Mouse (Mus musculus) forebrain, embryonic 12.5 days (tissue): Measurements from ENCODE around the gene Serpini1. TPM values are rescaled to one million over a fixed set of nuclear protein-coding genes. Genes with fewer than 3 reads are reported as not detected.
A peak's percentile ranks its signal among the peaks of the same experiment; 100 is the strongest.

ENCODE experiments used
- ATAC-seq: fragments of 200-750 bp; cut with Nextera tagmentation; 2 replicates; pipeline ENCODE4 v1.8.0; 2017; ENCODE audit warnings: moderate TSS enrichment; ENCODE audit not compliant: low FRiP score
- H3K27ac ChIP-seq: fragments of 300-500 bp; sonication (generic); 2 replicates; pipeline ENCODE4 v1.5.1; 2016; ENCODE audit warnings: mild to moderate bottlenecking
- H3K27me3 ChIP-seq: fragments of 300-500 bp; sonication (generic); 2 replicates; pipeline ENCODE4 v1.6.1; 2016; ENCODE audit warnings: mild to moderate bottlenecking
- H3K36me3 ChIP-seq: fragments of 300-500 bp; sonication (generic); replicated peaks from 2 replicates; pipeline ENCODE4 v1.6.1; 2016; ENCODE audit warnings: mild to moderate bottlenecking
- H3K4me1 ChIP-seq: fragments of 300-500 bp; sonication (generic); 2 replicates; pipeline ENCODE4 v1.6.1; 2016
- H3K4me2 ChIP-seq: fragments of 300-500 bp; sonication (generic); 2 replicates; pipeline ENCODE4 v1.6.1; 2016; ENCODE audit warnings: mild to moderate bottlenecking, moderate library complexity
- H3K4me3 ChIP-seq: fragments of 300-500 bp; sonication (generic); replicated peaks from 2 replicates; pipeline ENCODE4 v1.5.1; 2016; ENCODE audit warnings: mild to moderate bottlenecking
- H3K9ac ChIP-seq: fragments of 300-500 bp; sonication (generic); 2 replicates; pipeline ENCODE4 v1.6.1; 2016; ENCODE audit warnings: mild to moderate bottlenecking
- H3K9me3 ChIP-seq: fragments of 300-500 bp; sonication (generic); 2 replicates; pipeline ENCODE4 v1.6.1; 2016
- WGBS: fragments of 180-500 bp; shearing (Covaris S2); methylation state at CpG from one replicate; pipeline ENCODE4 v1.1.7; 2016; 5-methylcytosine and 5-hydroxymethylcytosine counted together
- polyA plus RNA-seq: library from polyadenylated mRNA; unstranded; fragments of >200 nt; fragmentation: Nextera tagmentation; extraction: Ambion mirVana; gene quantifications from 2 replicates; pipeline ENCODE4 v1.2.1, GENCODE M21; 2016

The Serpini1 gene
- polyA plus RNA-seq, 1 experiment from 2014 or later = 33.8 TPM

GRCm38 (mm10) chr3:75574074-75574473 lies 16.7 kb downstream of the Serpini1 start:
- no peak overlapping the region for H3K4me3 ChIP-seq
- H3K9ac ChIP-seq = no peak overlapping the region
- H3K27ac ChIP-seq = no peak overlapping the region
- H3K36me3 ChIP-seq = no peaks in the 10 kb centered on the region
- no peaks in the 10 kb centered on the region for H3K9me3 ChIP-seq
- no peaks in the 10 kb centered on the region for H3K27me3 ChIP-seq
- no peaks in the 10 kb centered on the region for H3K4me1 ChIP-seq
- no peak overlapping the region for H3K4me2 ChIP-seq
- WGBS = 64% methylated on average over 2 of the region's 2 CpGs
- no peak for ATAC-seq

DNA sequence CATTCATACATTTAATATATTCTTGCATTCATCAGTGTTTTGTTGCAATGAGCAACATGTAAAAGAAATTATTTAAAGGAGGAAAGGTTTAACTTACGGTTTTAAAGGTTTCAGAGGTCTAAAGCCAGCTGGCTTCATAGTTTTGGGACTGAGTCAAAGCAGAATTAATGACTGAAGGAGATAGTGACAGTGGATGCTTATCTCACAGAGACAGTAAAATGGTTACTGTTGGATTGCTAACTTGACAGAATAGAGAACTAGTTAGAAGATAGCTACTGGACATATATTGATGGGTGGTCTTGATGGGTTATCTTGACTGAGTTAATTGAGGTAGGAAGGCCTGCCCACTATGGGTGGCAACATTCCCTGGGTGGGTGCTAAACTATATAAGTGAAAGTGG lies 18.2 kb downstream of the Serpini1 start:
- H3K9me3 ChIP-seq = no peaks in the 10 kb centered on the region
- 78% methylated on average over 1 of the region's 1 CpGs for WGBS
- no peak for ATAC-seq

GRCm38 (mm10) chr3:75579352-75579751 lies 22.0 kb downstream of the Serpini1 start:
- no peak overlapping the region for H3K4me2 ChIP-seq
- no peak overlapping the region for H3K27ac ChIP-seq
- WGBS = 49% methylated on average over 4 of the region's 4 CpGs
- H3K4me1 ChIP-seq = no peaks in the 10 kb centered on the region
- H3K9me3 ChIP-seq = no peaks in the 10 kb centered on the region
- no peak overlapping the region for H3K4me3 ChIP-seq
- ATAC-seq = 0 out of 2 replicates have a peak, but pooled peaks have one; percentile 41
- no peaks in the 10 kb centered on the region for H3K36me3 ChIP-seq
- H3K27me3 ChIP-seq = no peaks in the 10 kb centered on the region
- no peak overlapping the region for H3K9ac ChIP-seq

More for the DNA sequence above, 18.2 kb downstream of the Serpini1 start:
- Histone ChIP-seq H3K4me2 (no peak overlapping the region), H3K27ac (no peak overlapping the region), H3K4me1 (no peaks in the 10 kb centered on the region), H3K4me3 (no peak overlapping the region), H3K9ac (no peak overlapping the region), H3K27me3 (no peaks in the 10 kb centered on the region), H3K36me3 (no peaks in the 10 kb centered on the region)

GRCm38 (mm10) chr3:75583293-75583692 lies 25.9 kb downstream of the Serpini1 start:
- Histone ChIP-seq H3K4me2 (no peak overlapping the region), H3K9ac (no peak overlapping the region), H3K27me3 (no peaks in the 10 kb centered on the region), H3K27ac (no peak overlapping the region), H3K4me3 (no peak overlapping the region), H3K4me1 (no peaks in the 10 kb centered on the region), H3K9me3 (no peaks in the 10 kb centered on the region), H3K36me3 (no peaks in the 10 kb centered on the region)
- ATAC-seq = no peak
- 93% methylated on average over 3 of the region's 3 CpGs for WGBS

DNA sequence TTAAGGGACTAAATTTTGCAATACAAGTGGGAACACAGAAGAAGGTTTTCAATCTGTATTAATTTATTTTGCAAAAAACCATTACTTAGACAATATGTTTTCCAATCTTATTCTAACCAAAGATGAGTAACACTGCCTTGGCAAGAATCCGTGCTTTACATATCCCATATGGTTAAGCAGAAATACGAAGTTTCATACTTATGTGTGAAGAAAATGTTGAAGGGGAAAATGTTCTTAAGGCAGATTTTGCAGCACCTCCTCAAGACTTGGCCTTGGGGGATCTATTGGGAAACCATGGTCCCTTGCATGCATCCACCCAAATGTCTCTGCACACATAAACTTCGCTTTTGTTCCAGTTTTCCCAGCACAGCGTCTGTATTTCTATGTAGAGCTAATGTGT lies 27.6 kb downstream of the Serpini1 start:
- Histone ChIP-seq H3K4me2 (no peak overlapping the region), H3K36me3 (no peaks in the 10 kb centered on the region), H3K9ac (no peak overlapping the region), H3K27ac (no peak overlapping the region), H3K27me3 (no peaks in the 10 kb centered on the region), H3K9me3 (no peaks in the 10 kb centered on the region), H3K4me1 (no peaks in the 10 kb centered on the region), H3K4me3 (no peak overlapping the region)
- WGBS = 85% methylated on average over 4 of the region's 4 CpGs
- ATAC-seq = no peak

GRCm38 (mm10) chr3:75611019-75611418 lies 53.7 kb downstream of the Serpini1 start:
- Histone ChIP-seq H3K27ac (no peak overlapping the region), H3K27me3 (no peaks in the 10 kb centered on the region), H3K9ac (no peak overlapping the region), H3K4me1 (0 out of 2 replicates have a peak, but pooled peaks cover 6% of the 10 kb centered on the region), H3K4me2 (no peak overlapping the region), H3K4me3 (no peak overlapping the region), H3K36me3 (no peaks in the 10 kb centered on the region), H3K9me3 (no peaks in the 10 kb centered on the region)
- WGBS = 88% methylated on average over 7 of the region's 7 CpGs
- ATAC-seq = no peak

DNA sequence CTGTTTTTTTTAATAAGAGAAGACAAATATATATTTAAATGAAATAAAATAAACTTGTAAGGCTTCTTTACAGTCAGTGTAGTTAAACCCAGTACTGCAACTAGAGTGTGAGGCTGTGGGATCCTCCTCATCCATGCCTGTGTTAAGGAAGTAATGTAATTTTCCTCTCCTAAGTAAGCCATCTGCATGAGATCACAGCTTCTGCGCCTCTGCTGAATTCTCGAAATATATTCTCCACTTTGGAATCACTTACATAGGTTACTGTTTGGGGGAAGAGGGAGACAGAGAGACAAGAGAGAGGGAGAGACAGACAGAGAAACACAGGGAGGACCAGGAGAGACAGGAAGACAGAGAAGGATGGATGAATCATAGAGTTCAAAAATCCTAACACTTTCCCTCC lies 67.3 kb downstream of the Serpini1 start:
- H3K27me3 ChIP-seq = no peaks in the 10 kb centered on the region
- no peak overlapping the region for H3K4me2 ChIP-seq
- 92% methylated on average over 2 of the region's 2 CpGs for WGBS
- H3K27ac ChIP-seq = no peak overlapping the region
- no peaks in the 10 kb centered on the region for H3K9me3 ChIP-seq
- H3K36me3 ChIP-seq = no peaks in the 10 kb centered on the region
- no peak overlapping the region for H3K9ac ChIP-seq
- H3K4me1 ChIP-seq = no peaks in the 10 kb centered on the region
- no peak for ATAC-seq
- H3K4me3 ChIP-seq = no peak overlapping the region

DNA sequence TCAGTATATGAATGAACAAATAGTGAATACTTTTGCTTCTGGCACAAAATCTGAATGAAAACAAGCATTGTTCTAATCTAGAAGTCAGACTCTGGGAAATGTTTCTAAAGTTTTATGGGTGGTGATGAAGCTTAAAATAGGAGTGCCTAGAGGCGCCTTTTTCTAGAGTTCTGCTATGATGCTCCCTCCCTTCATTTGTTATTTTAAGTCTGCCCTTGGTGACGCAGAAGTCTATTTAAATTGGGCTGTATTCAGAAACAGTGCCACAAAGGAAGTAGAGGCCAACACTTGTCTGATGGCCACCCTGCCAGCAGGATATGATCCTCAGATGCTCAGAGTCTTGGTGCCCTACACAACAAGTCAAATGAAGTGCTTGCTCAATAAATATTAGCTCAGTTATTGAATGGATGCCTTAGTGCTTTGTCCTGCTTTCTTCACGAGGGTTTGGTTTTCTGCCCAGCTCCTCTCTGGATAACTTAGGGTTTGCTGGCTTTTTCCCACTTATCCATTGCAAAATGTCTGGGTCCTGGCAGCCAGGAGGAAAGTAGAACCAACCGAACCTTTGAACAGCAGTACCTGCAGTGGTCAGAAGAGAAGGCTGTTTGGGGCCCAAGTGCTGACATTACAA lies 73.8 kb downstream of the Serpini1 start:
- Histone ChIP-seq H3K27me3 (no peaks in the 10 kb centered on the region), H3K9ac (no peak overlapping the region), H3K4me1 (no peaks in the 10 kb centered on the region), H3K4me2 (no peak overlapping the region), H3K27ac (no peak overlapping the region), H3K36me3 (no peaks in the 10 kb centered on the region), H3K4me3 (no peak overlapping the region), H3K9me3 (no peaks in the 10 kb centered on the region)
- no peak for ATAC-seq
- WGBS = 78% methylated on average over 4 of the region's 4 CpGs

- Histone ChIP-seq H3K27ac (no peak overlapping the region), H3K9ac (no peak overlapping the region), H3K4me2 (no peak overlapping the region), H3K9me3 (no peaks in the 10 kb centered on the region), H3K4me3 (no peak overlapping the region), H3K4me1 (no peaks in the 10 kb centered on the region), H3K36me3 (no peaks in the 10 kb centered on the region), H3K27me3 (no peaks in the 10 kb centered on the region)
- 92% methylated on average over 1 of the region's 1 CpGs for WGBS
- no peak for ATAC-seq
Measured at GRCm38 (mm10) chr3:75633221-75633620, 75.9 kb downstream of the Serpini1 start.

DNA sequence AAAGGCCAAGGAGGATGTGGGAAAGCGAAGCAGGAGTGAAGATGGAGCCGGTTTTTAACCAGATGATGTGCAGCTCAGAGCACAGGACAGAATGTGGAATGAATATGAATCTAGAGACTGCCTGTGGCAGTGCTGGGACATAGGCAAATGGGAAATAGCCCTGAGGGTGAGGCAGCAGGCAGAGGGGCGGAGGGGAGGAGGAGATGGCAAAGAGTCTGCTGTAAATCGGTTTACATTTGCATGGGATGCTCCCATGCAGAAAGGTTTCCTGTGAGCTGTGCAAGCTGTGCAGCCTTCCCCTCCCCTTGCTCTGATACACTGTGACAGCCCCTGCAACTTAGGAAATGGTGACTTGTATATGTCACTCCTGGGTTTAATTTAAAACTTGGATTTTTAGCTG lies 76.3 kb downstream of the Serpini1 start:
- no peak; the same call in 1 of the 2 replicates for ATAC-seq
- H3K4me1 ChIP-seq = no peaks in the 10 kb centered on the region
- no peaks in the 10 kb centered on the region for H3K9me3 ChIP-seq
- no peak overlapping the region for H3K9ac ChIP-seq
- no peaks in the 10 kb centered on the region for H3K36me3 ChIP-seq
- no peak overlapping the region for H3K4me2 ChIP-seq
- H3K4me3 ChIP-seq = no peak overlapping the region
- H3K27me3 ChIP-seq = no peaks in the 10 kb centered on the region
- no peak overlapping the region for H3K27ac ChIP-seq
- 50% methylated on average over 4 of the region's 4 CpGs for WGBS

GRCm38 (mm10) chr3:75635648-75636047 lies 78.3 kb downstream of the Serpini1 start:
- no peaks in the 10 kb centered on the region for H3K9me3 ChIP-seq
- 94% methylated on average over 1 of the region's 1 CpGs for WGBS
- no peaks in the 10 kb centered on the region for H3K4me1 ChIP-seq
- H3K36me3 ChIP-seq = no peaks in the 10 kb centered on the region
- H3K4me3 ChIP-seq = no peak overlapping the region
- no peak overlapping the region for H3K9ac ChIP-seq
- H3K4me2 ChIP-seq = no peak overlapping the region
- no peak for ATAC-seq
- no peaks in the 10 kb centered on the region for H3K27me3 ChIP-seq
- H3K27ac ChIP-seq = no peak overlapping the region

DNA sequence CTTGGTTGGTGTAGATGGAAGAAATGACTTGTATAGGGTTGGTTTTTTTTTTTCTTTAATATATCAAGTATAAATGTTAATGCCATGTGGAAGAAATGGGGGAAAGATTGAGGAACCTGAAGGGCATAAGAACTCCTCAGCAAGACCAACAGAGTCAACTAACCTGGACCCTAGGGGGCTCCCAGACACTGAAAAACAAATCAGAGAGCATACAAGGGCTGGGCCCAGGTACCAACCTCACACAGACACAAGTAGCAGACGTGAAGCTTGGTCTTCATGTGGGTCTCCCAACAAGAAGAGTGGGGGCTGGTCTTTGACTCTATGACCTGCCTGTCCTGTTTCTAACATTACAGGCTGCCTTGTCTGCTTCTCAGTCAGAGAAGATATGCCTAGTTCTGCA lies 82.2 kb downstream of the Serpini1 start:
- Histone ChIP-seq H3K27me3 (no peaks in the 10 kb centered on the region), H3K27ac (no peak overlapping the region), H3K4me3 (no peak overlapping the region), H3K36me3 (no peaks in the 10 kb centered on the region), H3K4me2 (no peak overlapping the region), H3K9me3 (no peaks in the 10 kb centered on the region), H3K9ac (no peak overlapping the region), H3K4me1 (no peaks in the 10 kb centered on the region)
- 63% methylated on average over 1 of the region's 1 CpGs for WGBS
- no peak for ATAC-seq

- Histone ChIP-seq H3K9me3 (no peaks in the 10 kb centered on the region), H3K4me1 (no peaks in the 10 kb centered on the region), H3K27ac (no peak overlapping the region), H3K9ac (no peak overlapping the region), H3K4me2 (no peak overlapping the region), H3K27me3 (no peaks in the 10 kb centered on the region), H3K36me3 (no peaks in the 10 kb centered on the region), H3K4me3 (no peak overlapping the region)
- no peak for ATAC-seq
Measured at GRCm38 (mm10) chr3:75647542-75647941, 90.2 kb downstream of the Serpini1 start.
